ENCODE assay signal across 8 mouse cellular contexts in the genomic region with DNA sequence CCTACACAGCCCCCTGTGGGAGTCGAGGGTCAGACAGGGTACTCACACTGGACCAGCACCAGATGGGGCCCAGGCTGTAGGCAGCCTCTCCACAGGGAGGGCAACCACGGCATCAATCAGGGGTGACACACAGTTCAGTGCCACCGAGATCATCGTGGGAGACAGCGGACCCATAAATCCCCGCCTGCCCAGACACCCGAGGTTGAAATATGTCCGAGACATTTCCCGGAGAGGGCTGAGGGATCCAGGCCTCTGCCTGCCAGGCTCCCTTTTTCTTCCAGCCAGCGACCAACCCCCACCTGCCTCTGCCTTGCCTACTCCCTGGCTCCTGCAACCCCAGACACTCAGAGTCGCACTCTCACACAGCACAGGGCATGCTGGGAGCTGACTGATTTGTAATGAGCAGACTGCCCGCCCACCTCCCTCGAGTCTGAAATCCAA. TPM values are rescaled to one million over a fixed set of nuclear protein-coding genes. Genes with fewer than 3 reads are reported as not detected.
A peak's percentile ranks its signal among the peaks of the same experiment; 100 is the strongest.
DNase-seq lines count a peak whose midpoint lies in the region; ATAC-seq lines count a peak whose summit lies in the region.

No protein-coding gene starts in this region.

- no peaks in the 10 kb centered on the region for H3K36me3 ChIP-seq in embryonic facial prominence, embryonic 14.5 days (ENCODE audit: control insufficient read depth, insufficient read depth, low read length)
- no peaks in the 10 kb centered on the region for H3K36me3 ChIP-seq in midbrain, embryonic 13.5 days

- no peak overlapping the region for H3K4me3 ChIP-seq in embryonic facial prominence, embryonic 14.5 days (ENCODE audit: low read depth, low read length)
- no peak overlapping the region for H3K4me3 ChIP-seq in midbrain, embryonic 13.5 days (replicated peaks)

- H3K9ac ChIP-seq in embryonic facial prominence, embryonic 14.5 days (ENCODE audit: low read depth, low read length): no peak overlapping the region; the same call in 1 of the 2 replicates
- no peak overlapping the region for H3K9ac ChIP-seq in midbrain, embryonic 13.5 days (replicated peaks)

- H3K27me3 ChIP-seq in embryonic facial prominence, embryonic 14.5 days (replicated peaks; ENCODE audit: control insufficient read depth, insufficient read depth, low read length): no peaks in the 10 kb centered on the region
- no peaks in the 10 kb centered on the region for H3K27me3 ChIP-seq in midbrain, embryonic 13.5 days

- 27% methylated on average over 6 of the region's 13 CpGs for WGBS in embryonic facial prominence, embryonic 14.5 days
- 44% methylated on average over 13 of the region's 13 CpGs for WGBS in midbrain, embryonic 13.5 days

- H3K4me1 ChIP-seq in embryonic facial prominence, embryonic 14.5 days (ENCODE audit: control insufficient read depth, insufficient read depth, low read length): no peaks in the 10 kb centered on the region
- H3K4me1 ChIP-seq in midbrain, embryonic 13.5 days (replicated peaks): peaks cover 17% of the 10 kb centered on the region

- no peak; the same call in 1 of the 2 replicates for ATAC-seq in embryonic facial prominence, embryonic 14.5 days (ENCODE audit: low read depth)
- peak; percentile 51; the same call in 1 of the 2 replicates for ATAC-seq in midbrain, embryonic 13.5 days
- no peak for ATAC-seq in cerebellum, adult (ENCODE audit: insufficient number of reproducible peaks, low FRiP score, low TSS enrichment)

- H3K4me2 ChIP-seq in embryonic facial prominence, embryonic 14.5 days (ENCODE audit: low read depth, low read length): no peak overlapping the region
- no peak overlapping the region for H3K4me2 ChIP-seq in midbrain, embryonic 13.5 days (replicated peaks)

- peak; percentile 25 to 58 for DNase-seq in layer of hippocampus, adult 18-20 months (ENCODE audit: low spot score in 2 of 2)
- DNase-seq in layer of hippocampus, adult 9-10 months (ENCODE audit: low spot score): no peak
- peak; percentile 73 for DNase-seq in adrenal gland, postnatal 14 days
- DNase-seq in embryonic facial prominence, embryonic 14.5 days (ENCODE audit: low spot score): peak; percentile 44
- no peak for DNase-seq in urinary bladder, postnatal 4 days (ENCODE audit: low spot score in 2 of 2)
- no peak for DNase-seq in urinary bladder, adult 2 months (ENCODE audit: low spot score)

- no peaks in the 10 kb centered on the region for H3K9me3 ChIP-seq in embryonic facial prominence, embryonic 14.5 days (ENCODE audit: control insufficient read depth, low read length)
- no peaks in the 10 kb centered on the region for H3K9me3 ChIP-seq in midbrain, embryonic 13.5 days

- H3K27ac ChIP-seq in embryonic facial prominence, embryonic 14.5 days (replicated peaks; ENCODE audit: low read depth, low read length): no peak overlapping the region
- H3K27ac ChIP-seq in midbrain, embryonic 13.5 days: peak overlapping the region; percentile 45

RNA-seq across cellular contexts. Expression of a gene that starts 11.6 kb away (rescaled TPM):
- not detected for total RNA-seq in layer of hippocampus, adult 18-20 months (2021)
- total RNA-seq in adrenal gland, postnatal 14 days (2021): not detected in 2 replicates
- polyA plus RNA-seq in embryonic facial prominence, embryonic 14.5 days (2014; fragmentation: Nextera tagmentation; extraction: Ambion mirVana): 0.11 TPM in 1 of 2 replicates, not detected in the other
- not detected in 2 replicates for polyA plus RNA-seq in midbrain, embryonic 13.5 days (2015; fragmentation: Nextera tagmentation; extraction: Ambion mirVana)
- not detected in 2 replicates for polyA plus RNA-seq in urinary bladder, adult 2 months (2012; rRNA removed)

RNA-seq across cellular contexts. Expression of a gene that starts 41.5 kb away (rescaled TPM):
- total RNA-seq in layer of hippocampus, adult 18-20 months (2021): 1 to 10 TPM; 7.8 TPM
- total RNA-seq in adrenal gland, postnatal 14 days (2021): 17.0 and 20.1 TPM in 2 replicates
- 5.3 and 8.6 TPM in 2 replicates for polyA plus RNA-seq in embryonic facial prominence, embryonic 14.5 days (2014; fragmentation: Nextera tagmentation; extraction: Ambion mirVana)
- 3.5 and 4.2 TPM in 2 replicates for polyA plus RNA-seq in midbrain, embryonic 13.5 days (2015; fragmentation: Nextera tagmentation; extraction: Ambion mirVana)
- 13.8 and 18.0 TPM in 2 replicates for polyA plus RNA-seq in urinary bladder, adult 2 months (2012; rRNA removed)

RNA-seq across cellular contexts. Expression of a gene that starts 41.6 kb away (rescaled TPM):
- total RNA-seq in layer of hippocampus, adult 18-20 months (2021): 10 to 100 TPM; 56.7 to 58.7 TPM
- total RNA-seq in adrenal gland, postnatal 14 days (2021): 98.8 and 100 TPM in 2 replicates
- polyA plus RNA-seq in embryonic facial prominence, embryonic 14.5 days (2014; fragmentation: Nextera tagmentation; extraction: Ambion mirVana): 91.3 and 95.5 TPM in 2 replicates
- polyA plus RNA-seq in midbrain, embryonic 13.5 days (2015; fragmentation: Nextera tagmentation; extraction: Ambion mirVana): 72.8 and 84.9 TPM in 2 replicates
- 60.0 and 64.9 TPM in 2 replicates for polyA plus RNA-seq in urinary bladder, adult 2 months (2012; rRNA removed)

Comparison
In these comparisons a context has a peak if more than half of its experiments do, and no peak if none do; other contexts are left out.
1. DNase-seq: peak in layer of hippocampus, adult 18-20 months (2 of 2), adrenal gland, postnatal 14 days (single experiment) and embryonic facial prominence, embryonic 14.5 days (single experiment); none in layer of hippocampus, adult 9-10 months (single experiment), urinary bladder, postnatal 4 days (0 of 2) and urinary bladder, adult 2 months (single experiment).